Mouse (Mus musculus) cerebellum, adult 9-10 months (tissue): ENCODE data around the gene Gpatch11.
"Not testable (repeated sequence)": the region's sequence is repeated elsewhere in the genome, so short reads cannot be mapped to it uniquely, and the experiment has no call there.

Experiments
- DNase-seq: peaks from one replicate; pipeline ENCODE4 v3.0.0; 2022

Gene Gpatch11

GRCm38 (mm10) chr17:78834856-78835835 is at the start of gene Gpatch11, which contains the start of gene Heatr5b:
Gene Gpatch11, plus strand, starts transcription at chr17:78835567.
Gene Heatr5b, minus strand, starts transcription at chr17:78835364.
- DNase-seq, result peak; percentile 97

- DNase-seq, result not testable (repeated sequence)
Measured at GRCm38 (mm10) chr17:78788273-78788672, 47.1 kb upstream of the Gpatch11 start.

- DNase-seq, result no peak
Measured at GRCm38 (mm10) chr17:78791068-78791689, 44.2 kb upstream of the Gpatch11 start.

GRCm38 (mm10) chr17:78791690-78792070 is 43.7 kb upstream of the Gpatch11 start:
- no peak for DNase-seq

GRCm38 (mm10) chr17:78792122-78792521 is 43.2 kb upstream of the Gpatch11 start:
- no peak for DNase-seq

- DNase-seq, result no peak
Measured at GRCm38 (mm10) chr17:78794390-78794789, 41.0 kb upstream of the Gpatch11 start.

- DNase-seq, result no peak
Measured at GRCm38 (mm10) chr17:78797222-78797621, 38.1 kb upstream of the Gpatch11 start.

- no peak for DNase-seq
Measured at GRCm38 (mm10) chr17:78809019-78809418, 26.3 kb upstream of the Gpatch11 start.

GRCm38 (mm10) chr17:78809582-78809981 is 25.8 kb upstream of the Gpatch11 start:
- no peak for DNase-seq

- no peak for DNase-seq
Measured at GRCm38 (mm10) chr17:78824346-78824745, 11.0 kb upstream of the Gpatch11 start.

- DNase-seq, result peak; percentile 29
Measured at GRCm38 (mm10) chr17:78836056-78836455, 689 bp downstream of the Gpatch11 start.

GRCm38 (mm10) chr17:78842271-78842928 is 7.0 kb downstream of the Gpatch11 start:
- DNase-seq, result no peak

- DNase-seq, result no peak
Measured at GRCm38 (mm10) chr17:78856243-78856642, 20.9 kb downstream of the Gpatch11 start.

GRCm38 (mm10) chr17:78873886-78874285 is 38.5 kb downstream of the Gpatch11 start:
- DNase-seq, result no peak

GRCm38 (mm10) chr17:78881878-78882304 is 46.5 kb downstream of the Gpatch11 start:
- no peak for DNase-seq

- peak; percentile 56 for DNase-seq
Measured at GRCm38 (mm10) chr17:78882401-78883112, 47.2 kb downstream of the Gpatch11 start, which contains the start of gene Eif2ak2. Gene Eif2ak2, minus strand, starts transcription at chr17:78882573.

- DNase-seq, result no peak
Measured at GRCm38 (mm10) chr17:78883291-78883690, 47.9 kb downstream of the Gpatch11 start.

- DNase-seq, result no peak
Measured at GRCm38 (mm10) chr17:78885286-78886065, 50.1 kb downstream of the Gpatch11 start.

GRCm38 (mm10) chr17:78888554-78888953 is 53.2 kb downstream of the Gpatch11 start:
- no peak for DNase-seq

GRCm38 (mm10) chr17:78889184-78889583 is 53.8 kb downstream of the Gpatch11 start:
- DNase-seq, result no peak

- no peak for DNase-seq
Measured at GRCm38 (mm10) chr17:78891020-78891419, 55.7 kb downstream of the Gpatch11 start.

- no peak for DNase-seq
Measured at GRCm38 (mm10) chr17:78894991-78895390, 59.6 kb downstream of the Gpatch11 start.
